Mouse (Mus musculus) ES-Bruce4 (cell line): Measurements from ENCODE around the gene Fam135a.

Experiments
- CTCF ChIP-seq: IDR thresholded peaks from one replicate; pipeline ENCODE4 v1.8.1; 2011; ENCODE audit warnings: low read depth, low read length
- EP300 ChIP-seq: IDR thresholded peaks from 2 replicates; pipeline ENCODE4 v1.6.1; 2011; ENCODE audit warnings: low read depth, low read length; ENCODE audit not compliant: insufficient read depth
- POLR2A ChIP-seq: IDR thresholded peaks from one replicate; pipeline ENCODE4 v1.8.1; 2011; ENCODE audit warnings: low read length; ENCODE audit not compliant: insufficient read depth

DNA sequence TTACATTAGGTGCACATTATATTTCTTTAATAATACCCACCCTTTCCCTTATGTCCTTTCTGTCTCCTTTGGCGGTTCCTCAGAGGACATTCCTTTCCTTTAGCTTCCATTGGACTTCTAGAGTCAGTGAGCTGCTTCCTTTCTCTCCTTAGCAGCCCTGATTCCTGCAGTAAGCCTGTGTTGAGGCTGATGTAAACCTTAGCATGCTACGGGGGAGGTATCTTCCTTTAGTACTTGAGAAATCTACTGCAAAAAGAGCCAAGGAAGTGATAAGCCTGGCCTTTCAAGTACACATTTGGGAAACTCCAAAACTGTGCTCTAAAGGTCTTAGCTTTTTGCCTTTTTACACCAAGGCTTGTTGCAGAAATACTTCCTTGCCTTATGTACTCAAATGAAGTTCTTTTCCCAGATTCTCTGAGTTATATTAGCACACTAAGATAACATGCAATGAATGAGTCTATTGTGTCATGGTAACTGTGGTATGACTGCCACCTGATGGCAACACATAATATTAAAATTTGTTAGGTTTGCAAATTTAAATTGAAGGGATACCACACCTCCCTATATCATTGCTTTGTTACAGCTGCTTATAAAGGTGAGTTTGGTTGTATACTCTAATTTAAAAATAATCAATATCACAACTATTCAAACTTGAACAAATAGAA is 66.2 kb downstream of the Fam135a start:
- TF ChIP-seq CTCF (no peak), POLR2A (no peak), EP300 (no peak)
